Mouse (Mus musculus) kidney, adult 2 months (tissue): Measurements from ENCODE around the gene Dnm2.

ENCODE experiments used
- CTCF ChIP-seq: fragments of 200-500 bp; conservative IDR thresholded peaks from 2 replicates; pipeline ENCODE4 v1.5.1; 2011; ENCODE audit warnings: low read depth, mild to moderate bottlenecking, control low read depth, low read length, moderate library complexity, mixed read lengths; ENCODE audit not compliant: insufficient read depth, insufficient read length
- POLR2A ChIP-seq: fragments of 200-500 bp; IDR thresholded peaks from one replicate; pipeline ENCODE4 v1.6.1; 2011; ENCODE audit warnings: low read depth, low read length, control low read depth

DNA sequence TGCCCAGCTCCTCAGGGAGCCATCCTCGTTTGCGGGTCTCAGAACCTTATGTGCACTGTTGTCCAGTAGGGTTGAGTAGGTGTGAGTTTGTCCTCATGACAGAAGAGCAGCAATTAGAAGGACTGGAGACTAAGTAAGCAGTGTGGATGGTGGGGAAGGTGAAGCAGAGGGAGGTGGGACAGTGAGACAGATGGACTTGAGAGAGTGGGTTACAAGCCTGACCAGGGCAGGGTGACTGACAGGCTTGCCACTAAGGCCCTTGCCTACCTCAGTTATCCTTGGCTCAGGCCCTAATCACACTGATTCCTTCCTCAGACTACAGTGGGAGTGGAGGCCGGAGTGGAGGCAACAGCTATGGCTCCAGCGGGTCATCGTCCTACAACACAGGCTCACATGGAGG is 21.0 kb upstream of the Dnm2 start:
- TF ChIP-seq POLR2A (no peak), CTCF (no peak)
